Mouse (Mus musculus) spleen, adult 2 months (tissue): ENCODE measurements around the gene Actr3.

Source experiments
- CTCF ChIP-seq: fragments of 200-500 bp; IDR thresholded peaks from 2 replicates; pipeline ENCODE4 v1.5.1; 2011; ENCODE audit warnings: mild to moderate bottlenecking, inconsistent platforms; ENCODE audit not compliant: insufficient read depth, insufficient read length, insufficient replicate concordance; ENCODE audit errors: extremely low read depth
- POLR2A ChIP-seq: fragments of 200-500 bp; IDR thresholded peaks from 2 replicates; pipeline ENCODE4 v1.6.1; 2011; ENCODE audit warnings: low read depth, low read length, inconsistent platforms

GRCm38 (mm10) chr1:125470805-125471648 lies 35.5 kb upstream of the Actr3 start:
- TF ChIP-seq CTCF: no peak
- TF ChIP-seq POLR2A: no peak
